Mouse (Mus musculus) heart, embryonic 13.5 days (tissue): ENCODE measurements around the gene Aim2. TPM values are rescaled to one million over a fixed set of nuclear protein-coding genes. Genes with fewer than 3 reads are reported as not detected.
"Not testable (repeated sequence)": the region's sequence is repeated elsewhere in the genome, so short reads cannot be mapped to it uniquely, and the experiment has no call there.

Experiments
- ATAC-seq: fragments of 200-750 bp; cut with Nextera tagmentation; 2 replicates; pipeline ENCODE4 v1.8.0; 2017; ENCODE audit warnings: moderate TSS enrichment; ENCODE audit not compliant: insufficient number of reproducible peaks, low FRiP score, low TSS enrichment; ENCODE audit errors: extremely low read depth
- H3K27ac ChIP-seq: fragments of 300-500 bp; sonication (generic); replicated peaks from 2 replicates; pipeline ENCODE4 v1.5.1; 2015; ENCODE audit warnings: moderate library complexity, mild to moderate bottlenecking, inconsistent platforms
- H3K27me3 ChIP-seq: fragments of 300-500 bp; sonication (generic); replicated peaks from 2 replicates; pipeline ENCODE4 v1.6.1; 2015; ENCODE audit warnings: mild to moderate bottlenecking, inconsistent platforms
- H3K36me3 ChIP-seq: fragments of 300-500 bp; sonication (generic); 2 replicates; pipeline ENCODE4 v1.6.1; 2015; ENCODE audit warnings: mild to moderate bottlenecking, inconsistent platforms
- H3K4me1 ChIP-seq: fragments of 300-500 bp; sonication (generic); 2 replicates; pipeline ENCODE4 v1.6.1; 2015; ENCODE audit warnings: inconsistent platforms
- H3K4me2 ChIP-seq: fragments of 300-500 bp; sonication (generic); 2 replicates; pipeline ENCODE4 v1.6.1; 2015; ENCODE audit warnings: inconsistent platforms, mild to moderate bottlenecking, moderate library complexity
- H3K4me3 ChIP-seq: fragments of 300-500 bp; sonication (generic); 2 replicates; pipeline ENCODE4 v1.5.1; 2015; ENCODE audit warnings: moderate library complexity, mild to moderate bottlenecking, inconsistent platforms
- H3K9ac ChIP-seq: fragments of 300-500 bp; sonication (generic); 2 replicates; pipeline ENCODE4 v1.6.1; 2015; ENCODE audit warnings: inconsistent platforms, mild to moderate bottlenecking, moderate library complexity
- H3K9me3 ChIP-seq: fragments of 300-500 bp; sonication (generic); 2 replicates; pipeline ENCODE4 v1.6.1; 2016; ENCODE audit warnings: inconsistent platforms
- WGBS: fragments of 180-500 bp; shearing (Covaris S2); methylation state at CpG from one replicate; pipeline ENCODE4 v1.1.7; 2015; ENCODE audit warnings: mixed read lengths; 5-methylcytosine and 5-hydroxymethylcytosine counted together
- polyA plus RNA-seq: library from polyadenylated mRNA; unstranded; fragments of >200 nt; fragmentation: Nextera tagmentation; extraction: Ambion mirVana; gene quantifications from 2 replicates; pipeline ENCODE4 v1.2.1, GENCODE M21; 2015

Aim2 gene
- polyA plus RNA-seq, 1 experiment from 2014 or later = 2.3 TPM

DNA sequence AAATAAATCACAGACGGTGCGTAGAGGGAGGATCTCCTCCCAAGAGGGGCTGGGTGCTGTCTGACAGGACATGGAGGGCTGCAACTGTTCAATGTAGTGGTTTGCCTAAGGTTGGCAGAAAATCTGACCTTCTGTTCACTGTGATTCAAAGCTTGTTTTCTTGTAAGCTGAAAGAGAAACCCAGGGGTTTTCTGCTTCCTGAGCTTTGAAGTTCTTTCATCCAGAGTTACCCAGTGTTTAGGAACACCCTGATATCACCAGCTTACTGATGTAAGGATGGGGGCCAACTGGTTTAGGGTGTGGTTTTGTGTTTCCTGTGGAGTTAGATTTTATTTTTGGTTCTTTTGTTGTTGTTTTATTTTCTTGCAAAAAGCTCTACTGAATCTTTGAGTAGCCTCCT, 81.7 kb downstream of the Aim2 start:
- no peaks in the 10 kb centered on the region for H3K27me3 ChIP-seq
- 66% methylated on average over 2 of the region's 2 CpGs for WGBS
- no peaks in the 10 kb centered on the region for H3K9me3 ChIP-seq
- no peak overlapping the region for H3K4me3 ChIP-seq
- H3K36me3 ChIP-seq = no peaks in the 10 kb centered on the region
- H3K4me1 ChIP-seq = 0 out of 2 replicates have a peak, but pooled peaks cover 4% of the 10 kb centered on the region
- no peak overlapping the region for H3K27ac ChIP-seq
- no peak overlapping the region for H3K9ac ChIP-seq
- no peak for ATAC-seq
- no peak overlapping the region for H3K4me2 ChIP-seq

DNA sequence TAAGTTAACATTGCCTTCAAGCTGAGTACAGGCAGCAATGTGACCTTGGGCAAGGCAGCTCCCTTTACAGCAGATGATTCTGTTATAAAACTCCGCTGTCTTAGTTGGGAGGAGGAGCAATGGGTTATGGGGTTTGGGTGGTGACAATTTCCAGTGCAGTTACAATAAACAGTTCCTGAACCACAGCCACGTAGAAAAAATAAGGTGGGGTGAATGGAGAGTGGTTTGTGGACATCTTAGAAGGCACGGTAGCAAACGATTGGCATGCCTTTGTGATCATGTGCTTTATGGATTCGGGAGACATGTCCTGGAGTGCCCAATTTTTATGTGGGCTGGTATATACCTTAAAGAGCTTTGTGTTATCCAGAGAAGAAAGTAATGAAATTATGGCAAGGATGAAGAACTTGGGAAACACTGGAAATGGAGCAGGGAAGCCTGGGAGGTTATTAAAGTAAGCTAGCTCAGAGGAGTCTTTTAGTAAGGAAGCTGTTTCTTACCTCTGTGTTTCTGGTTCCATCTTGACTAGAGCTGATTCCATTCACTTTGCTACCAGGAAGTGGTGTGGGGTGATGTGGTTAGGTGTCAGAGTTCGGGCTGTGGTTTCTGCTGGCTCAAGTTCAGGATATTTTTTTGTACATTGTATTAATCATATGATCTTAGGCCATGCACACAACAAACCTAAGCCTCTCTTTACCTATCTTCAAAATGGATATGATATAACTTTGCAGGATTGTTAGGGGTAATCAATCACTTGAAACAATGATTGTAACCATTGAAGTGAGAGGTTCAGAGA, 86.7 kb downstream of the Aim2 start:
- no peak overlapping the region for H3K9ac ChIP-seq
- no peaks in the 10 kb centered on the region for H3K9me3 ChIP-seq
- H3K4me3 ChIP-seq = no peak overlapping the region
- no peak for ATAC-seq
- 66% methylated on average over 6 of the region's 6 CpGs for WGBS
- H3K36me3 ChIP-seq = no peaks in the 10 kb centered on the region
- H3K27ac ChIP-seq = no peak overlapping the region
- H3K4me1 ChIP-seq = 0 out of 2 replicates have a peak, but pooled peaks cover 4% of the 10 kb centered on the region
- H3K27me3 ChIP-seq = no peaks in the 10 kb centered on the region
- no peak overlapping the region for H3K4me2 ChIP-seq

DNA sequence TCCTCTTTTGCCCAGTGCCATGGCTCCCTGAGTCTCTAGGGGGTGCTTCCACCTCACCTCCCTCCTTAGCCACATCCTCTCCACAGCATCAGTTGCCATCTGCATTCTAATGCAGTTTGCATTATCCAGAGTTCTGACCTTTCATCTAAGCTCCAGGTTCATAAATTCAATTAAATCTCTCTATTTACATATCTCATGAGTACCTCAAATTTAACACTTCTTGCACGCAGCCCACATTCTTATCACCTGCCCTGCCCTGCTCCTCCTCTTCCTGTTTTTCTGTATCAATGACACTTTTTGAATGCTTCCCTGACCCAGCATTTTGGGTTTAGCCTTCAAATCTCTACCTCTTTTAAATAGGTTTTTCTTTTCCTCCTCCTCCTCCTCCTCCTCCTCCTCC, 90.0 kb downstream of the Aim2 start:
- Histone ChIP-seq H3K27me3 (no peaks in the 10 kb centered on the region), H3K9ac (no peak overlapping the region), H3K27ac (no peak overlapping the region), H3K4me3 (no peak overlapping the region), H3K4me2 (no peak overlapping the region), H3K9me3 (no peaks in the 10 kb centered on the region; the same call in 1 of the 2 replicates), H3K4me1 (0 out of 2 replicates have a peak, but pooled peaks cover 4% of the 10 kb centered on the region), H3K36me3 (no peaks in the 10 kb centered on the region)
- WGBS = 46% methylated on average over 1 of the region's 1 CpGs
- ATAC-seq = no peak

- 55% methylated on average over 4 of the region's 4 CpGs for WGBS
- ATAC-seq = no peak
- no peak overlapping the region for H3K4me2 ChIP-seq
- H3K4me1 ChIP-seq = 0 out of 2 replicates have a peak, but pooled peaks cover 4% of the 10 kb centered on the region
- no peaks in the 10 kb centered on the region for H3K27me3 ChIP-seq
- H3K36me3 ChIP-seq = no peaks in the 10 kb centered on the region
- no peaks in the 10 kb centered on the region; the same call in 1 of the 2 replicates for H3K9me3 ChIP-seq
- H3K9ac ChIP-seq = no peak overlapping the region
- H3K4me3 ChIP-seq = no peak overlapping the region
- H3K27ac ChIP-seq = no peak overlapping the region
Measured at GRCm38 (mm10) chr1:173441210-173441609, 90.5 kb downstream of the Aim2 start.

- H3K36me3 ChIP-seq = no peaks in the 10 kb centered on the region
- no peak overlapping the region for H3K9ac ChIP-seq
- no peaks in the 10 kb centered on the region; the same call in 1 of the 2 replicates for H3K9me3 ChIP-seq
- ATAC-seq = no peak
- H3K4me3 ChIP-seq = no peak overlapping the region
- H3K4me2 ChIP-seq = no peak overlapping the region
- no peak overlapping the region for H3K27ac ChIP-seq
- no peaks in the 10 kb centered on the region for H3K27me3 ChIP-seq
- 69% methylated on average over 1 of the region's 1 CpGs for WGBS
- H3K4me1 ChIP-seq = no peaks in the 10 kb centered on the region
Measured at GRCm38 (mm10) chr1:173443061-173443460, 92.4 kb downstream of the Aim2 start.

- Histone ChIP-seq H3K36me3 (no peaks in the 10 kb centered on the region), H3K27me3 (no peaks in the 10 kb centered on the region), H3K27ac (no peak overlapping the region), H3K9me3 (no peaks in the 10 kb centered on the region; the same call in 1 of the 2 replicates), H3K9ac (no peak overlapping the region), H3K4me1 (no peaks in the 10 kb centered on the region), H3K4me3 (no peak overlapping the region), H3K4me2 (no peak overlapping the region)
- WGBS = 53% methylated on average over 4 of the region's 4 CpGs
- no peak for ATAC-seq
Measured at GRCm38 (mm10) chr1:173447067-173447466, 96.4 kb downstream of the Aim2 start.

- Histone ChIP-seq H3K4me2 (no peak overlapping the region), H3K27me3 (no peaks in the 10 kb centered on the region), H3K4me3 (no peak overlapping the region), H3K9me3 (no peaks in the 10 kb centered on the region), H3K9ac (no peak overlapping the region), H3K36me3 (no peaks in the 10 kb centered on the region), H3K4me1 (no peaks in the 10 kb centered on the region), H3K27ac (no peak overlapping the region)
- 87% methylated on average over 4 of the region's 4 CpGs for WGBS
- no peak for ATAC-seq
Measured at GRCm38 (mm10) chr1:173450621-173451020, 99.9 kb downstream of the Aim2 start.

DNA sequence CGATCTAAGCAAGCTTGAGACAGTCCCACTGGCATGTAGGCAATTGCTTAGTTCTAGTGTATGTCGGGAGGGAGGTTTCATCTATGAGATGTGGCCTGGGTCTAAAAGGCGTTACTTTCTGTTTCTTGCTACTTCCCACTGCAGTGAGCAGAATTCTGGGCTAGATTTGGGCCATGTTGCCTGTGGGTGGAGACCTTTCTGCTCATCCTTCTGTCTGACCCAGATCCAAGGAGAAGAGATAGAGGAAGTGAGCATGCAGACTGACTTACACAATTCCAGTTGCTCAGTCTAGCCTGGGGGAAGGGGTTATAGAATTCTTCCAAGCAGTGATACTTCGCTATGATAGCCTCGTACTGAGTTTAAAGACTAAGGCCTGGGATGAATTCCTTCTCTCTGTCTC, 101.0 kb downstream of the Aim2 start:
- ATAC-seq = no peak
- Histone ChIP-seq H3K9me3 (no peaks in the 10 kb centered on the region), H3K27ac (no peak overlapping the region), H3K36me3 (no peaks in the 10 kb centered on the region), H3K4me1 (no peaks in the 10 kb centered on the region), H3K4me3 (no peak overlapping the region), H3K4me2 (no peak overlapping the region), H3K27me3 (no peaks in the 10 kb centered on the region), H3K9ac (no peak overlapping the region)
- 82% methylated on average over 5 of the region's 5 CpGs for WGBS

DNA sequence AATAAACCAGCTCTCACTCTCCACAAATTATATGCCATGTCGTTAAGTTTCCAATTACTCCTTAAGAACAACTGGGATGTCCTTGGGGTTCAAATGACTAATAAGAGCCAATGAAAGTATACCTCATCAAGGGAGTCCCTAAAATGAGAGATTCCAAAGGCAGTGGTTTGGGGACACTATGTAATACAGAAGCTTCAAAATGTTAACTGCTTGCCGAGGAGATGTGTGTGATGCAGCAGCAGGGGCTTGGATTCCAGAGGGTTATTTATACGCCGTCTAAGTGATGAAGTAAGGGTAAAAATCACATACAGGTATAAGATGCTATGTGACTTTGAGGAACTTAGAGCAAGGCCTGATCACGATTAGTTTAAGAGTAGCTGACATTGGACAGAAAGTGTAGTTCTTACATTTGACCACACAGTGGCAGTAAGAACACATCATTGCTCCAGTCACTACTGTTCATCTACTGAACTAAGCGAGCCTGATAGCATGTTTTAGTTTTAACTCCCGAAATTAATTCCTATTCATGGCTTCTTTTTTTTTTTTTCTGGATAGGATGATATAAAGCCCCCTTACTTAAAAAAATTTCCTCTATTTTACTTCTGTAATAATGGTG, 105.6 kb downstream of the Aim2 start:
- no peak for ATAC-seq
- Histone ChIP-seq H3K9ac (no peak overlapping the region), H3K27ac (no peak overlapping the region), H3K4me2 (no peak overlapping the region), H3K27me3 (no peaks in the 10 kb centered on the region), H3K9me3 (no peaks in the 10 kb centered on the region), H3K4me3 (no peak overlapping the region), H3K36me3 (no peaks in the 10 kb centered on the region), H3K4me1 (peaks cover 5% of the 10 kb centered on the region; the same call in 1 of the 2 replicates)
- WGBS = 44% methylated on average over 7 of the region's 7 CpGs

GRCm38 (mm10) chr1:173456761-173457160, 106.1 kb downstream of the Aim2 start:
- H3K4me3 ChIP-seq = no peak overlapping the region
- no peak for ATAC-seq
- H3K36me3 ChIP-seq = no peaks in the 10 kb centered on the region
- H3K4me2 ChIP-seq = no peak overlapping the region
- H3K9ac ChIP-seq = no peak overlapping the region
- H3K27ac ChIP-seq = no peak overlapping the region
- WGBS = 75% methylated on average over 5 of the region's 5 CpGs
- no peaks in the 10 kb centered on the region for H3K9me3 ChIP-seq
- peaks cover 5% of the 10 kb centered on the region; the same call in 1 of the 2 replicates for H3K4me1 ChIP-seq
- no peaks in the 10 kb centered on the region for H3K27me3 ChIP-seq

GRCm38 (mm10) chr1:173480399-173481181, 129.9 kb downstream of the Aim2 start:
- not testable (repeated sequence) for ATAC-seq, H3K9me3 ChIP-seq, H3K27me3 ChIP-seq, H3K9ac ChIP-seq, H3K4me1 ChIP-seq, H3K27ac ChIP-seq, H3K4me3 ChIP-seq, H3K4me2 ChIP-seq, H3K36me3 ChIP-seq
- 70% methylated on average over 5 of the region's 5 CpGs for WGBS
